Mouse (Mus musculus) spleen, adult 2 months (tissue): ENCODE measurements around the gene Galnt14. TPM values are rescaled to one million over a fixed set of nuclear protein-coding genes. Genes with fewer than 3 reads are reported as not detected.

ENCODE experiments used
- DNase-seq, 2 experiments: peaks; one replicate each; pipeline versions ENCODE4 v3.0.0 to v3.0.0-alpha.2; 2012 to 2021; ENCODE audit warnings: low spot score in 2 of 2, low read depth in 1 of 2
- H3K27ac ChIP-seq: fragments of 200-500 bp; 2 replicates; pipeline ENCODE4 v1.5.1; 2012; ENCODE audit warnings: low read length, inconsistent platforms; ENCODE audit not compliant: insufficient read depth
- H3K27me3 ChIP-seq: fragments of 200-500 bp; 2 replicates; pipeline ENCODE4 v1.6.1; 2012; ENCODE audit warnings: mild to moderate bottlenecking, moderate library complexity, low read length, inconsistent platforms; ENCODE audit not compliant: control insufficient read depth, insufficient read depth
- H3K36me3 ChIP-seq: fragments of 200-500 bp; 2 replicates; pipeline ENCODE4 v1.6.1; 2012; ENCODE audit warnings: mild to moderate bottlenecking, low read length, inconsistent platforms; ENCODE audit not compliant: control insufficient read depth, insufficient read depth
- H3K4me1 ChIP-seq: fragments of 200-500 bp; 2 replicates; pipeline ENCODE4 v1.6.1; 2011; ENCODE audit warnings: inconsistent platforms; ENCODE audit not compliant: control insufficient read depth, insufficient read depth, insufficient read length
- H3K4me3 ChIP-seq: fragments of 200-500 bp; 2 replicates; pipeline ENCODE4 v1.5.1; 2011; ENCODE audit warnings: mild to moderate bottlenecking, inconsistent platforms; ENCODE audit not compliant: insufficient read depth, insufficient read length; ENCODE audit errors: extremely low read depth
- CTCF ChIP-seq: fragments of 200-500 bp; IDR thresholded peaks from 2 replicates; pipeline ENCODE4 v1.5.1; 2011; ENCODE audit warnings: mild to moderate bottlenecking, inconsistent platforms; ENCODE audit not compliant: insufficient read depth, insufficient read length, insufficient replicate concordance; ENCODE audit errors: extremely low read depth
- POLR2A ChIP-seq: fragments of 200-500 bp; IDR thresholded peaks from 2 replicates; pipeline ENCODE4 v1.6.1; 2011; ENCODE audit warnings: low read depth, low read length, inconsistent platforms
- WGBS: fragments of 180-500 bp; shearing (Covaris S2); methylation state at CpG from one replicate; pipeline ENCODE4 v1.1.7; 2018; 5-methylcytosine and 5-hydroxymethylcytosine counted together
- polyA plus RNA-seq: library from polyadenylated mRNA; depleted of rRNA; stranded (reverse); fragments of >200 nt; gene quantifications from 2 replicates; pipeline ENCODE4 v1.2.3, GENCODE M21; 2012

Gene Galnt14
- polyA plus RNA-seq, 1 experiment, result 0.60 TPM

GRCm38 (mm10) chr17:73514862-73515261 lies 195.4 kb downstream of the Galnt14 start:
- Histone ChIP-seq H3K4me1 (0 out of 2 replicates have a peak, but pooled peaks cover 2% of the 10 kb centered on the region), H3K27me3 (no peaks in the 10 kb centered on the region), H3K27ac (no peak overlapping the region), H3K36me3 (no peaks in the 10 kb centered on the region), H3K4me3 (no peak overlapping the region)
- no peak for DNase-seq
- WGBS, result 81% methylated on average over 1 of the region's 1 CpGs
- TF ChIP-seq POLR2A (no peak), CTCF (no peak)

DNA sequence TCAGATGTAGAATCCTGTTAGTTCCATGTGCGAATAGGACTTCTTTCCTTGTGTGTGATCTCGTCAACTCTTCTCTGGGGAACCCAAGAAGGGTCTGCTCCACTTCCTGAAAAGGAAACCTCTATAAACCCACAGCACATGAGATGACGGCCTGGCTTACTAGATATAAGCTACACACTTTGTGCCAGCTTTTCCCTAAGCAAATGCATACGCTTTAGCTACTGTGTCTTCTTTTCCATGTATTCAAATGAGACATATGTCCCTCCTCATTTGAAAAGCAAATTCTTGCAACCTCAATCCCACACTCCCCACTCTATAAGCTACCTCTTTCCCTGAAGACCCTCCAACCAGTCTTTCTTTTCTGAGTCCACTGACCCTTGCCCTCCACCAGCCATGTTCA lies 196.0 kb downstream of the Galnt14 start:
- no peak for DNase-seq
- H3K27ac ChIP-seq, result no peak overlapping the region
- no peaks in the 10 kb centered on the region for H3K27me3 ChIP-seq
- TF ChIP-seq CTCF (no peak), POLR2A (no peak)
- H3K4me3 ChIP-seq, result no peak overlapping the region
- H3K4me1 ChIP-seq, result 0 out of 2 replicates have a peak, but pooled peaks cover 2% of the 10 kb centered on the region
- 76% methylated on average over 4 of the region's 4 CpGs for WGBS
- H3K36me3 ChIP-seq, result no peaks in the 10 kb centered on the region

- no peaks in the 10 kb centered on the region for H3K27me3 ChIP-seq
- DNase-seq, result peak in 1 of 2 experiments; percentile 5
- no peaks in the 10 kb centered on the region for H3K36me3 ChIP-seq
- TF ChIP-seq CTCF, result no peak
- no peak for TF ChIP-seq POLR2A
- H3K4me1 ChIP-seq, result 0 out of 2 replicates have a peak, but pooled peaks cover 2% of the 10 kb centered on the region
- WGBS, result 55% methylated on average over 5 of the region's 5 CpGs
- no peak overlapping the region for H3K27ac ChIP-seq
- no peak overlapping the region for H3K4me3 ChIP-seq
These were observed 197.4 kb downstream of the Galnt14 start for GRCm38 (mm10) chr17:73512844-73513243.

GRCm38 (mm10) chr17:73507804-73508535 lies 202.3 kb downstream of the Galnt14 start:
- Histone ChIP-seq H3K4me1 (0 out of 2 replicates have a peak, but pooled peaks cover 2% of the 10 kb centered on the region), H3K4me3 (no peak overlapping the region), H3K27ac (no peak overlapping the region), H3K36me3 (no peaks in the 10 kb centered on the region), H3K27me3 (no peaks in the 10 kb centered on the region)
- WGBS, result 88% methylated on average over 13 of the region's 13 CpGs
- TF ChIP-seq CTCF (no peak), POLR2A (no peak)
- no peak for DNase-seq

GRCm38 (mm10) chr17:73504111-73504510 lies 206.1 kb downstream of the Galnt14 start:
- Histone ChIP-seq H3K4me3 (no peak overlapping the region), H3K36me3 (no peaks in the 10 kb centered on the region), H3K27me3 (no peaks in the 10 kb centered on the region), H3K4me1 (no peaks in the 10 kb centered on the region), H3K27ac (no peak overlapping the region)
- WGBS, result 84% methylated on average over 4 of the region's 4 CpGs
- DNase-seq, result no peak
- no peak for TF ChIP-seq POLR2A
- no peak for TF ChIP-seq CTCF

- TF ChIP-seq CTCF (no peak), POLR2A (no peak)
- H3K4me3 ChIP-seq, result no peak overlapping the region
- no peak overlapping the region for H3K27ac ChIP-seq
- WGBS, result 92% methylated on average over 4 of the region's 4 CpGs
- H3K4me1 ChIP-seq, result no peaks in the 10 kb centered on the region
- H3K27me3 ChIP-seq, result no peaks in the 10 kb centered on the region
- no peak for DNase-seq
- H3K36me3 ChIP-seq, result no peaks in the 10 kb centered on the region
These were observed 207.6 kb downstream of the Galnt14 start for GRCm38 (mm10) chr17:73502613-73503012.

DNA sequence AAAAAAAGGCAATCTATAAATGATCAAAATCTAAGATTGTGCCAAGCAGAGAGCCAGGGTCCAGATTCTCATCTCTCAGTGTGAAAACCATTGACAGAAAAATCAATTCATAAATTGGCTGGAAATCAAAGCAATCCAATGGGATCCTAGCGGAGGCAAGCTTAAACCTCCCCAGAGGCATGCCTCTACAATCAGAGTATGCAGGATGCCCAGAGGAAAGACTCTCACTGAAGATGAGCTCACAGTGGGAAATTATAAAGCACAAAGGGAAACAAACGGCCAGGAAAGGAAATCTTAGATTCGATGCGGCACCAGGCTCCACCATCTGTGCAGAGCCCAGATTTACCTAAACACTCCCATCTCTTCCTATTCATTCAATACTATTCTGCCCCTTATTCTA lies 220.7 kb downstream of the Galnt14 start:
- 85% methylated on average over 4 of the region's 4 CpGs for WGBS
- Histone ChIP-seq H3K36me3 (no peaks in the 10 kb centered on the region), H3K27me3 (no peaks in the 10 kb centered on the region), H3K4me3 (no peak overlapping the region), H3K4me1 (no peaks in the 10 kb centered on the region), H3K27ac (no peak overlapping the region)
- DNase-seq, result no peak
- TF ChIP-seq CTCF (no peak), POLR2A (no peak)
